Mouse (Mus musculus) hindbrain, embryonic 13.5 days (tissue): ENCODE measurements around the gene Usp43. TPM values are rescaled to one million over a fixed set of nuclear protein-coding genes. Genes with fewer than 3 reads are reported as not detected.
A peak's percentile ranks its signal among the peaks of the same experiment; 100 is the strongest.

ENCODE experiments used
- ATAC-seq: fragments of 200-750 bp; cut with Nextera tagmentation; 2 replicates; pipeline ENCODE4 v1.8.0; 2017; ENCODE audit warnings: moderate TSS enrichment; ENCODE audit not compliant: low FRiP score
- H3K27ac ChIP-seq: fragments of 300-500 bp; sonication (generic); 2 replicates; pipeline ENCODE4 v1.5.1; 2015; ENCODE audit warnings: inconsistent platforms, mild to moderate bottlenecking, moderate library complexity
- H3K27me3 ChIP-seq: fragments of 300-500 bp; sonication (generic); 2 replicates; pipeline ENCODE4 v1.6.1; 2015; ENCODE audit warnings: mild to moderate bottlenecking, inconsistent platforms
- H3K36me3 ChIP-seq: fragments of 300-500 bp; sonication (generic); 2 replicates; pipeline ENCODE4 v1.6.1; 2015; ENCODE audit warnings: mild to moderate bottlenecking, inconsistent platforms
- H3K4me1 ChIP-seq: fragments of 300-500 bp; sonication (generic); replicated peaks from 2 replicates; pipeline ENCODE4 v1.6.1; 2015; ENCODE audit warnings: inconsistent platforms
- H3K4me2 ChIP-seq: fragments of 300-500 bp; sonication (generic); 2 replicates; pipeline ENCODE4 v1.6.1; 2015; ENCODE audit warnings: inconsistent platforms, mild to moderate bottlenecking, moderate library complexity
- H3K4me3 ChIP-seq: fragments of 300-500 bp; sonication (generic); 2 replicates; pipeline ENCODE4 v1.5.1; 2015; ENCODE audit warnings: mild to moderate bottlenecking, inconsistent platforms
- H3K9ac ChIP-seq: fragments of 300-500 bp; sonication (generic); 2 replicates; pipeline ENCODE4 v1.6.1; 2015; ENCODE audit warnings: mild to moderate bottlenecking, inconsistent platforms
- H3K9me3 ChIP-seq: fragments of 300-500 bp; sonication (generic); 2 replicates; pipeline ENCODE4 v1.6.1; 2016; ENCODE audit warnings: inconsistent platforms
- WGBS: fragments of 180-500 bp; shearing (Covaris S2); methylation state at CpG from one replicate; pipeline ENCODE4 v1.1.7; 2015; 5-methylcytosine and 5-hydroxymethylcytosine counted together
- polyA plus RNA-seq: library from polyadenylated mRNA; unstranded; fragments of >200 nt; fragmentation: Nextera tagmentation; extraction: Ambion mirVana; gene quantifications from 2 replicates; pipeline ENCODE4 v1.2.1, GENCODE M21; 2015

Usp43 gene
- polyA plus RNA-seq, 1 experiment from 2014 or later: 0.53 TPM

GRCm38 (mm10) chr11:67925000-67925399, 3.0 kb upstream of the Usp43 start:
- H3K27ac ChIP-seq: no peak overlapping the region
- H3K9me3 ChIP-seq: no peaks in the 10 kb centered on the region
- H3K4me3 ChIP-seq: no peak overlapping the region
- peaks cover 24% of the 10 kb centered on the region for H3K27me3 ChIP-seq
- no peak overlapping the region for H3K9ac ChIP-seq
- peaks cover 22% of the 10 kb centered on the region for H3K4me1 ChIP-seq
- H3K4me2 ChIP-seq: no peak overlapping the region
- WGBS: 90% methylated on average over 13 of the region's 13 CpGs
- no peaks in the 10 kb centered on the region for H3K36me3 ChIP-seq
- ATAC-seq: no peak

- H3K4me3 ChIP-seq: no peak overlapping the region
- no peaks in the 10 kb centered on the region for H3K9me3 ChIP-seq
- H3K4me2 ChIP-seq: no peak overlapping the region
- no peak for ATAC-seq
- H3K4me1 ChIP-seq: peaks cover 22% of the 10 kb centered on the region
- H3K9ac ChIP-seq: no peak overlapping the region
- H3K27ac ChIP-seq: no peak overlapping the region
- H3K36me3 ChIP-seq: no peaks in the 10 kb centered on the region
- 94% methylated on average over 5 of the region's 5 CpGs for WGBS
- peaks cover 37% of the 10 kb centered on the region for H3K27me3 ChIP-seq
Observed at GRCm38 (mm10) chr11:67923720-67924119, 1.8 kb upstream of the Usp43 start.

- H3K4me1 ChIP-seq: peaks cover 22% of the 10 kb centered on the region
- no peak overlapping the region for H3K9ac ChIP-seq
- WGBS: 0% methylated on average over 12 of the region's 12 CpGs
- H3K36me3 ChIP-seq: no peaks in the 10 kb centered on the region
- peak overlapping the region; percentile 72 for H3K4me3 ChIP-seq
- H3K27me3 ChIP-seq: peaks cover 37% of the 10 kb centered on the region
- H3K4me2 ChIP-seq: peak overlapping the region; percentile 100
- no peak overlapping the region for H3K27ac ChIP-seq
- ATAC-seq: peak; percentile 52; the same call in 1 of the 2 replicates
- H3K9me3 ChIP-seq: no peaks in the 10 kb centered on the region
Observed at GRCm38 (mm10) chr11:67922755-67923125, 787 bp upstream of the Usp43 start.

- H3K27ac ChIP-seq: no peak overlapping the region
- 1% methylated on average over 47 of the region's 47 CpGs for WGBS
- peaks cover 22% of the 10 kb centered on the region for H3K4me1 ChIP-seq
- peak overlapping the region; percentile 80 for H3K9ac ChIP-seq
- H3K27me3 ChIP-seq: peaks cover 37% of the 10 kb centered on the region
- H3K4me3 ChIP-seq: peak overlapping the region; percentile 72
- H3K9me3 ChIP-seq: no peaks in the 10 kb centered on the region
- H3K36me3 ChIP-seq: no peaks in the 10 kb centered on the region
- peak overlapping the region; percentile 100 for H3K4me2 ChIP-seq
- peak; percentile 54; the same call in 1 of the 2 replicates for ATAC-seq
Observed at GRCm38 (mm10) chr11:67921091-67921826, 694 bp downstream of the Usp43 start.

GRCm38 (mm10) chr11:67920226-67920960, 1.6 kb downstream of the Usp43 start:
- peak overlapping the region; percentile 100; the same call in 1 of the 2 replicates for H3K4me2 ChIP-seq
- 54% methylated on average over 9 of the region's 9 CpGs for WGBS
- no peaks in the 10 kb centered on the region for H3K9me3 ChIP-seq
- no peak overlapping the region for H3K9ac ChIP-seq
- H3K4me1 ChIP-seq: peaks cover 22% of the 10 kb centered on the region
- no peak overlapping the region for H3K27ac ChIP-seq
- H3K4me3 ChIP-seq: no peak overlapping the region
- no peaks in the 10 kb centered on the region for H3K36me3 ChIP-seq
- peaks cover 37% of the 10 kb centered on the region for H3K27me3 ChIP-seq
- no peak for ATAC-seq

- 82% methylated on average over 5 of the region's 5 CpGs for WGBS
- Histone ChIP-seq H3K27ac (no peak overlapping the region), H3K4me3 (no peak overlapping the region), H3K4me1 (peaks cover 22% of the 10 kb centered on the region), H3K27me3 (peaks cover 37% of the 10 kb centered on the region), H3K36me3 (no peaks in the 10 kb centered on the region), H3K9ac (no peak overlapping the region), H3K4me2 (no peak overlapping the region), H3K9me3 (no peaks in the 10 kb centered on the region)
- no peak for ATAC-seq
Observed at GRCm38 (mm10) chr11:67919593-67919992, 2.4 kb downstream of the Usp43 start.

GRCm38 (mm10) chr11:67917126-67917525, 4.8 kb downstream of the Usp43 start:
- no peak for ATAC-seq
- Histone ChIP-seq H3K9me3 (no peaks in the 10 kb centered on the region), H3K27ac (no peak overlapping the region), H3K27me3 (peaks cover 34% of the 10 kb centered on the region), H3K36me3 (no peaks in the 10 kb centered on the region), H3K4me2 (no peak overlapping the region), H3K4me1 (peaks cover 13% of the 10 kb centered on the region), H3K4me3 (no peak overlapping the region), H3K9ac (no peak overlapping the region)
- 70% methylated on average over 3 of the region's 3 CpGs for WGBS

- Histone ChIP-seq H3K27me3 (no peaks in the 10 kb centered on the region), H3K4me3 (no peak overlapping the region), H3K27ac (no peak overlapping the region), H3K36me3 (no peaks in the 10 kb centered on the region), H3K9ac (no peak overlapping the region), H3K4me1 (no peaks in the 10 kb centered on the region), H3K4me2 (no peak overlapping the region), H3K9me3 (no peaks in the 10 kb centered on the region)
- WGBS: 90% methylated on average over 5 of the region's 5 CpGs
- no peak for ATAC-seq
Observed at GRCm38 (mm10) chr11:67911074-67911473, 10.9 kb downstream of the Usp43 start.

- ATAC-seq: no peak
- H3K27me3 ChIP-seq: no peaks in the 10 kb centered on the region
- 89% methylated on average over 4 of the region's 4 CpGs for WGBS
- H3K4me3 ChIP-seq: no peak overlapping the region
- H3K4me1 ChIP-seq: no peaks in the 10 kb centered on the region
- H3K36me3 ChIP-seq: no peaks in the 10 kb centered on the region
- no peak overlapping the region for H3K27ac ChIP-seq
- no peak overlapping the region for H3K4me2 ChIP-seq
- H3K9ac ChIP-seq: no peak overlapping the region
- no peaks in the 10 kb centered on the region for H3K9me3 ChIP-seq
Observed at GRCm38 (mm10) chr11:67903756-67904155, 18.2 kb downstream of the Usp43 start.

- no peak for ATAC-seq
- H3K9ac ChIP-seq: no peak overlapping the region
- no peak overlapping the region for H3K4me3 ChIP-seq
- no peaks in the 10 kb centered on the region for H3K9me3 ChIP-seq
- H3K4me2 ChIP-seq: no peak overlapping the region
- H3K36me3 ChIP-seq: no peaks in the 10 kb centered on the region
- WGBS: 56% methylated on average over 8 of the region's 8 CpGs
- no peak overlapping the region for H3K27ac ChIP-seq
- H3K27me3 ChIP-seq: no peaks in the 10 kb centered on the region
- peaks cover 7% of the 10 kb centered on the region for H3K4me1 ChIP-seq
Observed at GRCm38 (mm10) chr11:67897064-67897560, 24.8 kb downstream of the Usp43 start.

GRCm38 (mm10) chr11:67895641-67896040, 26.3 kb downstream of the Usp43 start:
- no peaks in the 10 kb centered on the region for H3K27me3 ChIP-seq
- H3K4me1 ChIP-seq: peaks cover 7% of the 10 kb centered on the region
- H3K4me3 ChIP-seq: no peak overlapping the region
- ATAC-seq: peak; percentile 66; the same call in 1 of the 2 replicates
- 44% methylated on average over 7 of the region's 7 CpGs for WGBS
- no peaks in the 10 kb centered on the region for H3K36me3 ChIP-seq
- no peak overlapping the region for H3K9ac ChIP-seq
- no peaks in the 10 kb centered on the region for H3K9me3 ChIP-seq
- H3K4me2 ChIP-seq: no peak overlapping the region
- peak overlapping the region; percentile 72 for H3K27ac ChIP-seq

GRCm38 (mm10) chr11:67888521-67888920, 33.4 kb downstream of the Usp43 start:
- no peak overlapping the region for H3K9ac ChIP-seq
- no peaks in the 10 kb centered on the region for H3K36me3 ChIP-seq
- 84% methylated on average over 5 of the region's 5 CpGs for WGBS
- H3K9me3 ChIP-seq: no peaks in the 10 kb centered on the region
- no peak overlapping the region for H3K27ac ChIP-seq
- ATAC-seq: no peak
- no peak overlapping the region for H3K4me3 ChIP-seq
- H3K27me3 ChIP-seq: no peaks in the 10 kb centered on the region
- no peak overlapping the region for H3K4me2 ChIP-seq
- no peaks in the 10 kb centered on the region for H3K4me1 ChIP-seq
